Mouse (Mus musculus) embryo, embryonic 9.5 days (tissue): ENCODE measurements around the gene 4930415L06Rik.

Experiments used
- DNase-seq: peaks from one replicate; pipeline ENCODE4 v3.0.0-alpha.2; 2017; ENCODE audit errors: extremely low spot score

4930415L06Rik gene

DNA sequence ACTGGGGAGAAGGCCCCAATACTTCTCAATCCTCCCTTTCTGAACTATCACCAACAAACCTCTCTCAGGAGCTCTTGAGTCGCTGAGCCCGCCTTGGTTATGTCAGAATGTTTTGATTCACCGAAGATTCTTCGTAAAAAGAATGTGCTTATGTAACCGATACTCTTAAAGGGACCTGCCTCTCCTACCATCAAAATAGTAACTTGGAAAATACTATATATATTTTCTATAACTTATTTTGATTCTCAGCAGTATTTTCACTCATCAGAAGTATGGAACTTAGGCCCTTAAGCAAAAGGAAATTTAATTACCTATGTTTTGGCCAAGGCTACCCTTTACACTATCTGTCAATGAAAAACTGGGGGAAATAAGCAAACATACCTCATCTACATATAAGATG, at the start of gene 4930415L06Rik:
TSS of gene 4930415L06Rik (minus strand) at position 101 of the 400 bp plus-strand sequence.
- no peak for DNase-seq

DNA sequence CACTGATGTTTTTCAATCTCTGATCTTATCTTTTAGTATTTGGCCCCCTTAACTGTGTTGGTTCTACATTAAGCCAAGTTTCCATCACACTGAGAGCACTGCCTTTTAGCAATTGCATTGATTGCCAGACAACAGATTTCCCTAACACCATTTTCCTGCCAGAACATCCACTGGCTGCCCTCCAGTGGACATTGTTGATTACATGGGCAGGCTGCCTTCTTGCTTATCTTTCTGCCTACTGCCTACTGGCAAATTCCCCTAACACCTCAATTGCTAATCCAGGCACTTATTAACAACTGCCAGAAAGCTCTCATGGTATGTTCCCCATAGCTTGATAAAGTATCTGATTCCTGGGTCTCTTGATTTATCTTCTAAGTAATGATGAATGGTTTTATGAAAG, 46.0 kb upstream of the 4930415L06Rik start:
- no peak for DNase-seq

DNA sequence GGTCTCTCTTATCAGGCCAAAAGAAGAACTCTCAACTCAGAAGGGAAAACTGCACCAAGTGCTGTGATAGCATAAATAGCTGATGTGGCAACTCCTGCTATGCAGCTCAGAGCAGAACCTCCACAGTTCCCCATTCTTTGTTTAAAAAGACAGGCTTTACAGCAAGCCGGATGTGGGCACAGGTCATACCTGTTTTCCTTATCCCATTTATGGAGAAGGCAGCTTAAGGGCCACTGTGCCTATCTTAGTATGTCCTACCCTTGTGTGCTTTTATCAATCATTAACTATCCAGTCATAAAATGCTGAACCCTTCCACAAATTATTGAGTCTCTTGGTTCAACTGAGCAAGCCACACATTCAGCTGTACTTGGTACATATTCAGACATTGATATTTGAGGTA, 27.8 kb downstream of the 4930415L06Rik start:
- no peak for DNase-seq
